Mouse (Mus musculus): ENCODE results near the gene Frmd8. TPM values are rescaled to one million over a fixed set of nuclear protein-coding genes. Genes with fewer than 3 reads are reported as not detected.

Frmd8 gene
- polyA plus RNA-seq, 1 experiment from 2014 or later = 20.7 TPM

DNA sequence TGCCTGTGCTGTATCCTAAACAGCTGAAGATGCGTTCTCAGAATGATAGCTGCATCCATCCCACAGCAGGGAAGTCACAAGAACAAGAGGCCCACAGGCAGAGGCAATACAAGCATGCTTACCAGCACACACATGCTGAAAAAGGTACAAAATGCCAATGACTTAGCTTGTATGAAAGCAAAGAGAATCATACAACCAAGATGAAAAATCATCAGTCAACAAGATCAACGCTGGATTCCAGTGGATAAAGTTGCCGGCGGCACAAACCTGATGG lies 36.2 kb downstream of the Frmd8 start:
- ATAC-seq (ENCODE audit: insufficient read depth, low FRiP score, low TSS enrichment) = no peak
- Histone ChIP-seq H3K4me1 (ENCODE audit: control insufficient read depth, insufficient read depth, low read length) (peaks cover 16% of the 10 kb centered on the region), H3K4me2 (ENCODE audit: low read depth) (no peak overlapping the region), H3K27ac (ENCODE audit: low read depth, low read length) (no peak overlapping the region), H3K4me3 (ENCODE audit: low read depth, low read length) (no peak overlapping the region), H3K36me3 (ENCODE audit: control insufficient read depth, insufficient read depth, low read length) (no peaks in the 10 kb centered on the region), H3K9ac (ENCODE audit: low read length) (no peak overlapping the region), H3K27me3 (ENCODE audit: control insufficient read depth, insufficient read depth, low read length) (no peaks in the 10 kb centered on the region), H3K9me3 (ENCODE audit: control insufficient read depth, low read length) (no peaks in the 10 kb centered on the region)
- no peak for DNase-seq (ENCODE audit: low spot score)
- WGBS = 87% methylated on average over 4 of the region's 4 CpGs

GRCm38 (mm10) chr19:5838136-5838891 lies 36.8 kb downstream of the Frmd8 start:
- Histone ChIP-seq H3K36me3 (ENCODE audit: control insufficient read depth, insufficient read depth, low read length) (no peaks in the 10 kb centered on the region), H3K9ac (ENCODE audit: low read length) (no peak overlapping the region), H3K9me3 (ENCODE audit: control insufficient read depth, low read length) (no peaks in the 10 kb centered on the region), H3K4me3 (ENCODE audit: low read depth, low read length) (no peak overlapping the region), H3K27ac (ENCODE audit: low read depth, low read length) (no peak overlapping the region), H3K4me1 (ENCODE audit: control insufficient read depth, insufficient read depth, low read length) (peaks cover 14% of the 10 kb centered on the region), H3K4me2 (ENCODE audit: low read depth) (no peak overlapping the region), H3K27me3 (ENCODE audit: control insufficient read depth, insufficient read depth, low read length) (no peaks in the 10 kb centered on the region)
- DNase-seq (ENCODE audit: low spot score) (no peak), ATAC-seq (ENCODE audit: insufficient read depth, low FRiP score, low TSS enrichment) (no peak)
- WGBS = 82% methylated on average over 12 of the region's 12 CpGs

GRCm38 (mm10) chr19:5837606-5838005 lies 37.5 kb downstream of the Frmd8 start:
- WGBS = 90% methylated on average over 8 of the region's 8 CpGs
- Histone ChIP-seq H3K36me3 (ENCODE audit: control insufficient read depth, insufficient read depth, low read length) (no peaks in the 10 kb centered on the region), H3K27ac (ENCODE audit: low read depth, low read length) (no peak overlapping the region)

DNA sequence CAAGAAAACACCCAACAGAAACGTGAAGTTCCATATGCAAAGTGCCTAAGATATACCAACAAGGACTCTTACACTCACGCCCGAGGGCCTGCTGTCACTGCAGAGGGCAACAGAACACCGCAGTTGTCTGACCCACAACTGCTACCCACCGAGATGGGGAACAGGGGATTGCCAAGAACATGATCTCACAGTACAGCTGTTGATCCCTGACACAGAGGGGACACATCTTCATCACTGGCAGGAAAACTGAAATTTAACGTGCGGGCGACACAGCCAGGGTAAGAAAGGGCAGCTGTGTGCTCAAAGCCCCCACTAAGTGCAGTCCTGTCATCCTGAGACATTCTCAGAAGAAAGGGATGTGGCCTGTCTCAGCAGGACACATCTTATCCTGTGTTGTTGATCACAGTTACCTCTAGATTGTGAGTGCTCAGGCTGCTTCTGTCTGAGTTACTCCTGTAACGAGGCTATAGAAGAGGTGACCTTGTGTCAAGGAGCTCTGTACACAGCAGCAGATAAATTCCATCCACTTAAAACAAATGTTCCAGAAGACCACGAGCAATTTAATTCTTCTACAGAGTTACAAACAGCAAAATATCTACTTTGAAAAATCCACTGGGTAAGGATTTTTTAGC lies 38.0 kb downstream of the Frmd8 start:
- ATAC-seq (ENCODE audit: insufficient read depth, low FRiP score, low TSS enrichment) (no peak), DNase-seq (ENCODE audit: low spot score) (no peak)
- no peak overlapping the region for H3K9ac ChIP-seq (ENCODE audit: low read length)
- H3K4me2 ChIP-seq (ENCODE audit: low read depth) = no peak overlapping the region
- H3K27ac ChIP-seq (ENCODE audit: low read depth, low read length) = no peak overlapping the region
- no peak overlapping the region for H3K4me3 ChIP-seq (ENCODE audit: low read depth, low read length)
- 73% methylated on average over 10 of the region's 10 CpGs for WGBS
- no peaks in the 10 kb centered on the region for H3K27me3 ChIP-seq (ENCODE audit: control insufficient read depth, insufficient read depth, low read length)
- H3K4me1 ChIP-seq (ENCODE audit: control insufficient read depth, insufficient read depth, low read length) = peaks cover 2% of the 10 kb centered on the region; the same call in 1 of the 2 replicates
- H3K9me3 ChIP-seq (ENCODE audit: control insufficient read depth, low read length) = no peaks in the 10 kb centered on the region
- H3K36me3 ChIP-seq (ENCODE audit: control insufficient read depth, insufficient read depth, low read length) = no peaks in the 10 kb centered on the region

More at GRCm38 (mm10) chr19:5837606-5838005, 37.5 kb downstream of the Frmd8 start:
- Histone ChIP-seq H3K4me3 (ENCODE audit: low read depth, low read length) (no peak overlapping the region), H3K4me1 (ENCODE audit: control insufficient read depth, insufficient read depth, low read length) (peaks cover 8% of the 10 kb centered on the region; the same call in 1 of the 2 replicates), H3K4me2 (ENCODE audit: low read depth) (no peak overlapping the region), H3K9ac (ENCODE audit: low read length) (no peak overlapping the region), H3K9me3 (ENCODE audit: control insufficient read depth, low read length) (no peaks in the 10 kb centered on the region), H3K27me3 (ENCODE audit: control insufficient read depth, insufficient read depth, low read length) (no peaks in the 10 kb centered on the region)
- DNase-seq (ENCODE audit: low spot score) (no peak), ATAC-seq (ENCODE audit: insufficient read depth, low FRiP score, low TSS enrichment) (no peak)

GRCm38 (mm10) chr19:5835922-5836430 lies 39.1 kb downstream of the Frmd8 start:
- H3K27me3 ChIP-seq (ENCODE audit: control insufficient read depth, insufficient read depth, low read length) = no peaks in the 10 kb centered on the region
- no peaks in the 10 kb centered on the region for H3K4me1 ChIP-seq (ENCODE audit: control insufficient read depth, insufficient read depth, low read length)
- H3K27ac ChIP-seq (ENCODE audit: low read depth, low read length) = no peak overlapping the region
- H3K9me3 ChIP-seq (ENCODE audit: control insufficient read depth, low read length) = no peaks in the 10 kb centered on the region
- no peak overlapping the region for H3K4me3 ChIP-seq (ENCODE audit: low read depth, low read length)
- H3K9ac ChIP-seq (ENCODE audit: low read length) = no peak overlapping the region
- WGBS = 78% methylated on average over 8 of the region's 8 CpGs
- H3K4me2 ChIP-seq (ENCODE audit: low read depth) = no peak overlapping the region
- H3K36me3 ChIP-seq (ENCODE audit: control insufficient read depth, insufficient read depth, low read length) = no peaks in the 10 kb centered on the region
- ATAC-seq (ENCODE audit: insufficient read depth, low FRiP score, low TSS enrichment) (no peak), DNase-seq (ENCODE audit: low spot score) (no peak)

GRCm38 (mm10) chr19:5835054-5835921 lies 39.8 kb downstream of the Frmd8 start:
- ATAC-seq (ENCODE audit: insufficient read depth, low FRiP score, low TSS enrichment) = no peak
- Histone ChIP-seq H3K4me3 (ENCODE audit: low read depth, low read length) (no peak overlapping the region), H3K4me1 (ENCODE audit: control insufficient read depth, insufficient read depth, low read length) (no peaks in the 10 kb centered on the region), H3K9me3 (ENCODE audit: control insufficient read depth, low read length) (no peaks in the 10 kb centered on the region), H3K27me3 (ENCODE audit: control insufficient read depth, insufficient read depth, low read length) (no peaks in the 10 kb centered on the region), H3K27ac (ENCODE audit: low read depth, low read length) (no peak overlapping the region), H3K4me2 (ENCODE audit: low read depth) (no peak overlapping the region), H3K36me3 (ENCODE audit: control insufficient read depth, insufficient read depth, low read length) (no peaks in the 10 kb centered on the region), H3K9ac (ENCODE audit: low read length) (no peak overlapping the region)
- DNase-seq (ENCODE audit: low spot score) = no peak
- 91% methylated on average over 10 of the region's 10 CpGs for WGBS

- no peak overlapping the region for H3K27ac ChIP-seq (ENCODE audit: low read depth, low read length)
- H3K4me2 ChIP-seq (ENCODE audit: low read depth) = no peak overlapping the region
- no peak for ATAC-seq (ENCODE audit: insufficient read depth, low FRiP score, low TSS enrichment)
- no peak overlapping the region for H3K4me3 ChIP-seq (ENCODE audit: low read depth, low read length)
- no peaks in the 10 kb centered on the region for H3K27me3 ChIP-seq (ENCODE audit: control insufficient read depth, insufficient read depth, low read length)
- H3K9ac ChIP-seq (ENCODE audit: low read length) = no peak overlapping the region
- no peak for DNase-seq (ENCODE audit: low spot score)
- no peaks in the 10 kb centered on the region for H3K36me3 ChIP-seq (ENCODE audit: control insufficient read depth, insufficient read depth, low read length)
- WGBS = 92% methylated on average over 12 of the region's 12 CpGs
- H3K9me3 ChIP-seq (ENCODE audit: control insufficient read depth, low read length) = no peaks in the 10 kb centered on the region
- H3K4me1 ChIP-seq (ENCODE audit: control insufficient read depth, insufficient read depth, low read length) = no peaks in the 10 kb centered on the region
Observed at GRCm38 (mm10) chr19:5834260-5834925, 40.7 kb downstream of the Frmd8 start.

DNA sequence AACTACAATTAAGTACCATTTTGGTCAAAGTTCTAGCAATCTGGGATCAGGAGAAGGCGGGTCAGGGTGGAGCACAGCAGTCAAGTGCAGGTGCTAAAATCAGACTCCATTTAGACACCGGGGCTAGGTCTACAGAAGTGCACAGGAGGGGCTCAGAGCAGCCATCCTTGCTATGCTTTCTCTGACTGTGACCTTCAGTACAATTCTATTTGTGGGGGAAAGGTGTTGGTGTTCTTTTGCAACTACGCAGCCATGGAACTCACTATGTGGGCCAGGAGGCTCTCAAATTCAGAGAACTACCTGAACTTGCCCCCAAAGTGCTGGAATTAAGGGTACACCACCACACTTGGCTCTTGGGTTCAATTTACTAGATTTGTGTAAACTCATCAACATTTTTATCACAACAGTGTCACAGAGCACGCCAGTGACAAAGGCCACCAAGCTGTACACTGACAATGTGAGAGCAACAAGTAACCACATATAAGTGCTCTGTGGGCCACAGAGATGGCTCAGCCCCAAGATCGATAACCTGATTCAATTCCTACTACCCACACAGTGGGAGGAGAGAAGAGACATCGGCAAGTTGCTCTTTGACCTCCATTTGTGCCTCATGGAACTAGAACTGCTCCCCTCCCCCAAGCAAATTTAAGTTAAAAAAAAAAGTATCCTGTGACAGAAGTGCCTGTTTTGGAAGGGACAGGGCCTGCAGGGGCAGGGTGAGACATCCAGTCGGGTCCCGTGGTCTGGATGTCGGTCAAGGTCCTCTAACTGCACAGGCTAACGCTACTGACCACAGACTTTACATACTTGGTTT lies 41.6 kb downstream of the Frmd8 start:
- Histone ChIP-seq H3K9me3 (ENCODE audit: control insufficient read depth, low read length) (no peaks in the 10 kb centered on the region), H3K27ac (ENCODE audit: low read depth, low read length) (no peak overlapping the region), H3K4me3 (ENCODE audit: low read depth, low read length) (no peak overlapping the region), H3K4me2 (ENCODE audit: low read depth) (no peak overlapping the region), H3K9ac (ENCODE audit: low read length) (no peak overlapping the region), H3K4me1 (ENCODE audit: control insufficient read depth, insufficient read depth, low read length) (no peaks in the 10 kb centered on the region), H3K36me3 (ENCODE audit: control insufficient read depth, insufficient read depth, low read length) (no peaks in the 10 kb centered on the region), H3K27me3 (ENCODE audit: control insufficient read depth, insufficient read depth, low read length) (no peaks in the 10 kb centered on the region)
- WGBS = 92% methylated on average over 10 of the region's 10 CpGs
- ATAC-seq (ENCODE audit: insufficient read depth, low FRiP score, low TSS enrichment) (no peak), DNase-seq (ENCODE audit: low spot score) (no peak)

Data from neural tube, embryonic 11.5 days (tissue).